Comparison of ENCODE assay signal across 23 mouse cellular contexts in the genomic region with DNA sequence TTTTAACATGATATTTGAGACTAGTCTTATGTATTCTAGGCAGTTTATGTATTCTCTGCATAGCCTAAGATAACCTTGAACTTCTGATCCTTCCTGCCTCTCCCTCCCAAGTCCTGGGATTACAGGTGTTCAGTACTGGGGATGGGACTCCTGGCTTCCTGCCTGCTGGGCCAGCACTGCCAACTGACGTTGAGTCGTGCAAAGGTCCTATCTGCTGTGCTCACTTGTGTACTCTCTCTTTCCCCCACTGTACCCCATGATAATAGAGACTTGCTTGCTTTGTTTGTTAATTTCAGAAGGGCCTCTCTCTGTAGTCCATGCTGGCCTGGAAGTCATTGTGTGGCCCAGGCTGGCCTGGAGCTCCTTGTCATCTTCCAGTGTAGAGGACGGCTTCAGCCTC. TPM values are rescaled to one million over a fixed set of nuclear protein-coding genes. Genes with fewer than 3 reads are reported as not detected.
A peak's percentile ranks its signal among the peaks of the same experiment; 100 is the strongest.
DNase-seq lines count a peak whose midpoint lies in the region; ATAC-seq and TF ChIP-seq lines count a peak whose summit lies in the region.
"Had no signal": no experiment of that assay in that cellular context is flagged by ENCODE, and none has a peak within 500 bp of the region (broad histone marks: within the 10 kb centered on the region; RNA-seq: fewer than 3 reads in every experiment).

No protein-coding gene starts in this region.

- H3K9ac ChIP-seq in stomach, embryonic 14.5 days (replicated peaks; ENCODE audit: low read depth, low read length): no peak overlapping the region
- H3K9ac ChIP-seq in stomach, postnatal 0 days (ENCODE audit: low read length): no peak overlapping the region
- H3K9ac ChIP-seq in liver, embryonic 13.5 days: peak overlapping the region; percentile 15; the same call in 1 of the 2 replicates
- no peak overlapping the region; the same call in 1 of the 2 replicates for H3K9ac ChIP-seq in liver, postnatal 0 days (replicated peaks)
- no peak overlapping the region for H3K9ac ChIP-seq in hindbrain, postnatal 0 days (replicated peaks; ENCODE audit: low read length)
- no peak overlapping the region for H3K9ac ChIP-seq in hindbrain, embryonic 12.5 days
- H3K9ac ChIP-seq: embryonic facial prominence, embryonic 12.5 days; forebrain, embryonic 15.5 days; heart, embryonic 15.5 days; hindbrain, embryonic 14.5 days had no signal

- no peaks in the 10 kb centered on the region for H3K36me3 ChIP-seq in stomach, embryonic 14.5 days (ENCODE audit: control insufficient read depth, insufficient read depth, low read length)
- no peaks in the 10 kb centered on the region for H3K36me3 ChIP-seq in stomach, postnatal 0 days (ENCODE audit: control insufficient read depth, insufficient read depth, low read length)
- no peaks in the 10 kb centered on the region for H3K36me3 ChIP-seq in liver, embryonic 13.5 days
- no peaks in the 10 kb centered on the region for H3K36me3 ChIP-seq in liver, postnatal 0 days (replicated peaks; ENCODE audit: insufficient read depth, low read length)
- no peaks in the 10 kb centered on the region for H3K36me3 ChIP-seq in hindbrain, postnatal 0 days (ENCODE audit: insufficient read depth, low read length)
- H3K36me3 ChIP-seq in hindbrain, embryonic 12.5 days: no peaks in the 10 kb centered on the region
- H3K36me3 ChIP-seq: embryonic facial prominence, embryonic 12.5 days; forebrain, embryonic 15.5 days; heart, embryonic 15.5 days had no signal

- no peak overlapping the region for H3K4me2 ChIP-seq in stomach, embryonic 14.5 days (replicated peaks; ENCODE audit: low read depth, low read length)
- H3K4me2 ChIP-seq in stomach, postnatal 0 days (replicated peaks; ENCODE audit: low read depth): no peak overlapping the region
- H3K4me2 ChIP-seq in liver, embryonic 13.5 days: no peak overlapping the region
- H3K4me2 ChIP-seq in liver, postnatal 0 days (ENCODE audit: low read depth, low read length): no peak overlapping the region
- H3K4me2 ChIP-seq in hindbrain, postnatal 0 days (ENCODE audit: low read depth, low read length): no peak overlapping the region
- H3K4me2 ChIP-seq in hindbrain, embryonic 12.5 days (replicated peaks): no peak overlapping the region
- H3K4me2 ChIP-seq: embryonic facial prominence, embryonic 12.5 days; forebrain, embryonic 15.5 days; heart, embryonic 11.5 days; heart, embryonic 15.5 days; hindbrain, embryonic 14.5 days had no signal

- no peaks in the 10 kb centered on the region for H3K27me3 ChIP-seq in stomach, embryonic 14.5 days (ENCODE audit: control insufficient read depth, insufficient read depth, low read length)
- H3K27me3 ChIP-seq in stomach, postnatal 0 days (ENCODE audit: control insufficient read depth, insufficient read depth, low read length): no peaks in the 10 kb centered on the region
- no peaks in the 10 kb centered on the region for H3K27me3 ChIP-seq in liver, embryonic 13.5 days
- no peaks in the 10 kb centered on the region for H3K27me3 ChIP-seq in liver, postnatal 0 days (ENCODE audit: insufficient read depth, low read length)
- no peaks in the 10 kb centered on the region for H3K27me3 ChIP-seq in hindbrain, postnatal 0 days (ENCODE audit: insufficient read depth, low read length)
- H3K27me3 ChIP-seq in hindbrain, embryonic 12.5 days: no peaks in the 10 kb centered on the region
- H3K27me3 ChIP-seq: embryonic facial prominence, embryonic 12.5 days; forebrain, embryonic 15.5 days; heart, embryonic 15.5 days had no signal

- no peaks in the 10 kb centered on the region for H3K9me3 ChIP-seq in stomach, embryonic 14.5 days (ENCODE audit: control insufficient read depth, low read depth, low read length)
- no peaks in the 10 kb centered on the region for H3K9me3 ChIP-seq in stomach, postnatal 0 days (ENCODE audit: control insufficient read depth, low read length)
- no peaks in the 10 kb centered on the region for H3K9me3 ChIP-seq in liver, embryonic 13.5 days (replicated peaks)
- H3K9me3 ChIP-seq in liver, postnatal 0 days (ENCODE audit: low read length): no peaks in the 10 kb centered on the region
- no peaks in the 10 kb centered on the region for H3K9me3 ChIP-seq in hindbrain, postnatal 0 days (ENCODE audit: low read length)
- no peaks in the 10 kb centered on the region for H3K9me3 ChIP-seq in hindbrain, embryonic 12.5 days (replicated peaks)
- H3K9me3 ChIP-seq: embryonic facial prominence, embryonic 12.5 days; forebrain, embryonic 15.5 days; heart, embryonic 15.5 days had no signal

- no peak for DNase-seq in stomach, postnatal 0 days (ENCODE audit: low spot score)
- DNase-seq in liver, embryonic 13.5 days: no peak
- DNase-seq in liver, postnatal 0 days: no peak
- DNase-seq in frontal cortex, postnatal 10 days (ENCODE audit: low spot score in 2 of 2): no peak
- DNase-seq in cerebellum, postnatal 25 days: no peak
- no peak for DNase-seq in hindbrain, postnatal 0 days (ENCODE audit: low spot score)
- DNase-seq: adrenal gland, adult 8-10 months; adrenal gland, postnatal 36 days; B cell, adult 2 months; cerebellum, adult 2 months; embryo, embryonic 11 days; gastrocnemius, postnatal 14 days; heart, adult 2 months; heart, postnatal 14 days had no signal

- H3K4me3 ChIP-seq in stomach, embryonic 14.5 days (ENCODE audit: low read depth, low read length): no peak overlapping the region
- H3K4me3 ChIP-seq in stomach, postnatal 0 days (ENCODE audit: low read depth, low read length): no peak overlapping the region
- H3K4me3 ChIP-seq in liver, embryonic 13.5 days (replicated peaks): no peak overlapping the region
- H3K4me3 ChIP-seq in liver, postnatal 0 days (ENCODE audit: low read depth, low read length): no peak overlapping the region
- no peak overlapping the region for H3K4me3 ChIP-seq in hindbrain, postnatal 0 days (ENCODE audit: low read length)
- no peak overlapping the region for H3K4me3 ChIP-seq in hindbrain, embryonic 12.5 days
- H3K4me3 ChIP-seq: embryonic facial prominence, embryonic 12.5 days; forebrain, embryonic 15.5 days; heart, adult 2 months; heart, embryonic 15.5 days had no signal

- 0 out of 2 replicates have a peak, but pooled peaks have one; percentile 4 for ATAC-seq in stomach, embryonic 14.5 days (ENCODE audit: insufficient number of reproducible peaks, insufficient read depth, low FRiP score, low read depth)
- ATAC-seq in stomach, postnatal 0 days (ENCODE audit: low FRiP score, low TSS enrichment): no peak
- peak; percentile 63 for ATAC-seq in liver, embryonic 13.5 days (ENCODE audit: low read depth)
- ATAC-seq in liver, postnatal 0 days: peak; percentile 51
- no peak for ATAC-seq in hindbrain, postnatal 0 days
- no peak for ATAC-seq in hindbrain, embryonic 12.5 days (ENCODE audit: low FRiP score)
- ATAC-seq: activated CD4-positive, CD25-positive, alpha-beta regulatory T cell, adult 4 months; CD4-positive, CD25-positive, alpha-beta regulatory T cell, adult 4 months; forebrain, embryonic 15.5 days had no signal

- TF ChIP-seq CTCF in stomach, postnatal 0 days (IDR thresholded peaks at IDR 0.05; ENCODE audit: low read depth): no peak
- no peak for TF ChIP-seq CTCF in liver, postnatal 0 days (IDR thresholded peaks at IDR 0.05; ENCODE audit: low read depth)
- TF ChIP-seq CTCF in hindbrain, postnatal 0 days (IDR thresholded peaks at IDR 0.05; ENCODE audit: low read depth): no peak

- no peak overlapping the region for H3K27ac ChIP-seq in stomach, embryonic 14.5 days (ENCODE audit: low read length)
- H3K27ac ChIP-seq in stomach, postnatal 0 days (replicated peaks): no peak overlapping the region
- peak overlapping the region; percentile 83 for H3K27ac ChIP-seq in liver, embryonic 13.5 days
- peak overlapping the region; percentile 61 for H3K27ac ChIP-seq in liver, postnatal 0 days (ENCODE audit: low read depth)
- no peak overlapping the region for H3K27ac ChIP-seq in hindbrain, postnatal 0 days
- no peak overlapping the region for H3K27ac ChIP-seq in hindbrain, embryonic 12.5 days
- H3K27ac ChIP-seq: embryonic facial prominence, embryonic 12.5 days; forebrain, embryonic 15.5 days; heart, adult 2 months; heart, embryonic 15.5 days; hindbrain, embryonic 14.5 days had no signal

- TF ChIP-seq EP300 in stomach, postnatal 0 days (optimal IDR thresholded peaks at IDR 0.05): no peak
- TF ChIP-seq EP300 in liver, postnatal 0 days (IDR thresholded peaks at IDR 0.05; ENCODE audit: low read depth): no peak

- WGBS in stomach, embryonic 14.5 days: 53% methylated on average over 3 of the region's 3 CpGs
- WGBS in stomach, postnatal 0 days: 53% methylated on average over 3 of the region's 3 CpGs
- 38% methylated on average over 3 of the region's 3 CpGs for WGBS in liver, embryonic 13.5 days (ENCODE audit: insufficient replicate concordance)
- WGBS in liver, postnatal 0 days (ENCODE audit: insufficient replicate concordance): 52% methylated on average over 3 of the region's 3 CpGs
- WGBS in hindbrain, postnatal 0 days: 79% methylated on average over 3 of the region's 3 CpGs
- WGBS in hindbrain, embryonic 12.5 days: 73% methylated on average over 3 of the region's 3 CpGs

- no peaks in the 10 kb centered on the region for H3K4me1 ChIP-seq in stomach, embryonic 14.5 days (ENCODE audit: control insufficient read depth, insufficient read depth, low read length)
- no peaks in the 10 kb centered on the region for H3K4me1 ChIP-seq in stomach, postnatal 0 days (replicated peaks; ENCODE audit: control insufficient read depth, insufficient read depth)
- H3K4me1 ChIP-seq in liver, embryonic 13.5 days (replicated peaks): peaks cover 52% of the 10 kb centered on the region
- H3K4me1 ChIP-seq in liver, postnatal 0 days (ENCODE audit: insufficient read depth): peaks cover 14% of the 10 kb centered on the region
- no peaks in the 10 kb centered on the region for H3K4me1 ChIP-seq in hindbrain, postnatal 0 days (ENCODE audit: insufficient read depth, low read length)
- H3K4me1 ChIP-seq in hindbrain, embryonic 12.5 days: no peaks in the 10 kb centered on the region
- H3K4me1 ChIP-seq: embryonic facial prominence, embryonic 12.5 days; forebrain, embryonic 15.5 days; heart, embryonic 15.5 days had no signal

RNA-seq across cellular contexts. Expression of gene Xiap, which starts 45.7 kb away (rescaled TPM):
- polyA plus RNA-seq in stomach, embryonic 14.5 days (2014; fragmentation: Nextera tagmentation; extraction: Ambion mirVana): 22.8 and 24.0 TPM in 2 replicates
- 7.5 and 7.6 TPM in 2 replicates for polyA plus RNA-seq in stomach, postnatal 0 days (2015; fragmentation: Nextera tagmentation; extraction: Ambion mirVana)
- polyA plus RNA-seq in liver, embryonic 13.5 days (2015; fragmentation: Nextera tagmentation; extraction: Ambion mirVana): 5.0 and 5.8 TPM in 2 replicates
- 8.9 and 9.5 TPM in 2 replicates for polyA plus RNA-seq in liver, postnatal 0 days (2015; fragmentation: Nextera tagmentation; extraction: Ambion mirVana)
- 26.6 and 27.9 TPM in 2 replicates for total RNA-seq in hindbrain, postnatal 0 days (2014; rRNA removed)
- 9.8 and 10.3 TPM in 2 replicates for polyA plus RNA-seq in hindbrain, postnatal 0 days (2015; fragmentation: Nextera tagmentation; extraction: Ambion mirVana)
- polyA plus RNA-seq in hindbrain, embryonic 12.5 days (2016; fragmentation: Nextera tagmentation; extraction: Ambion mirVana): 11.5 and 12.3 TPM in 2 replicates

Comparison
In these comparisons a context has a peak if more than half of its experiments do, and no peak if none do; other contexts are left out.
1. ATAC-seq: peak in stomach, embryonic 14.5 days (single experiment), liver, embryonic 13.5 days (single experiment) and liver, postnatal 0 days (single experiment); none in stomach, postnatal 0 days (single experiment), hindbrain, postnatal 0 days (single experiment) and hindbrain, embryonic 12.5 days (single experiment).
2. H3K27ac ChIP-seq: peak in liver, embryonic 13.5 days (single experiment) and liver, postnatal 0 days (single experiment); none in stomach, embryonic 14.5 days (single experiment), stomach, postnatal 0 days (single experiment), hindbrain, postnatal 0 days (single experiment) and hindbrain, embryonic 12.5 days (single experiment).